Mouse (Mus musculus): ENCODE data around the gene Garnl3. TPM values are rescaled to one million over a fixed set of nuclear protein-coding genes. Genes with fewer than 3 reads are reported as not detected.

Garnl3 gene
- polyA plus RNA-seq, 1 experiment: 1.1 TPM

DNA sequence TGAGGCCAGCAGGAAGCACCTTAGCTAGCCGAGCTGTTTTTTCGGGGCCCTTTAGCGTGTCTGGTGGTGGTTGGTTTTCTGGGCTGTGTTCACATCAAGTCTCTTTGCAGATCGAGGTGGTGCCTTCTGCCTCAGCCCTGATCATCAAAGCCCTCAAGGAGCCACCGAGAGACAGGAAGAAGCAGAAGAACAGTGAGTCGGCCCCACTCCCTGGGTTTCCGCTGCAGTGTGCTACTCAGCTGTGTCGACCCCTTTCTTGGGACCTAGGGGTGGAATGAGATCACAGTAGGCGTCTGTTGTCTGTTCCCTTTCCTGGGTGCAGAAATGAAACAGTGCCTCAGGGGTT is 168.6 kb downstream of the Garnl3 start:
- Histone ChIP-seq H3K27me3 (replicated peaks; ENCODE audit: control insufficient read depth, insufficient read depth, low read length) (no peaks in the 10 kb centered on the region), H3K4me3 (ENCODE audit: insufficient read depth, low read depth, low read length) (peak overlapping the region; percentile 7; the same call in 1 of the 2 replicates), H3K36me3 (ENCODE audit: control insufficient read depth, insufficient read depth, low read length) (no peaks in the 10 kb centered on the region), H3K27ac (ENCODE audit: insufficient read depth, low read depth, low read length) (no peak overlapping the region), H3K4me1 (ENCODE audit: control insufficient read depth, insufficient read depth, low read length) (peaks cover 18% of the 10 kb centered on the region; the same call in 1 of the 2 replicates)
- 31% methylated on average over 9 of the region's 9 CpGs for WGBS
- DNase-seq: no peak
- TF ChIP-seq POLR2A (IDR thresholded peaks at IDR 0.05; ENCODE audit: low read depth, low read length) (no peak), CTCF (conservative IDR thresholded peaks at IDR 0.05; ENCODE audit: insufficient read depth, insufficient read length, low read depth, low read length) (no peak)

DNA sequence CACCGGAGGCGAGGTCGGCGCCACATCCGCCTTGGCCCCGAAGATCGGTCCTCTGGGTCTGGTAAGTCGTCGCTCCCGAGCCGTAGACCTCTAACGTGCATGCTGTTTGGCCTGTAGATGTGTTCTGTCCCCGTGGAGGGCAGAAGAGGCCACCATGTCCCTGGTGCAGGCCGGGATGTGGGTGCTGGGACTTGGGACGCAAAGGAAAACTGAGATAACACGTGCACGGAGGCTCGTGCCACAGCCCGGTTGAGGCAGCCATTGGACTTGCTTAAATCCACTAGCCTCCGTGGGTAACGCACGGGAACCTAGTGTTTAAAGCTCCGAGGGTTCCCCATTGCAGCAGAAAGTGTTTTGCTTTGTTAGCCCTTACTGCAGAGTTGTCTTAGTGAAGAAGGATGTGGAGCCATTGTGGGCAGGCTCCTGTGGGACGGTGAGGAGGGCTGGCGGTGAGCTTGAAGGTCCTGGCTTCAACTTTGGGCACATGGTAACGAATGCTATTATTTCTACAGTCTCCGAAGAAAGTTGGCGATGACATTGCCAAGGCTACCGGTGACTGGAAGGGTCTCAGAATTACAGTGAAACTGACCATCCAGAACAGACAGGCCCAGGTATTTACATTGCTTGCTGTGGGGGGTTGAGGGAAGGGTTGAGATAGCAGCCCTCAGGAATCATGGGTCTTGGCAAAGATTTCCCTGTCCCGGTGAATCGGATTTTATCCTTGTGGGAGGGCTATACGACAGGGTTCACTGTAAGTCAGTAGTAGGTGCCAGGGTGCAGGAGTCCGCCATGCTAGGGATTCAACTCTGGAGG is 169.2 kb downstream of the Garnl3 start:
- no peak for TF ChIP-seq POLR2A (IDR thresholded peaks at IDR 0.05; ENCODE audit: low read depth, low read length)
- no peak for TF ChIP-seq CTCF (conservative IDR thresholded peaks at IDR 0.05; ENCODE audit: insufficient read depth, insufficient read length, low read depth, low read length)
- Histone ChIP-seq H3K4me3 (ENCODE audit: insufficient read depth, low read depth, low read length) (peak overlapping the region; percentile 74), H3K36me3 (ENCODE audit: control insufficient read depth, insufficient read depth, low read length) (no peaks in the 10 kb centered on the region), H3K27ac (ENCODE audit: insufficient read depth, low read depth, low read length) (no peak overlapping the region), H3K4me1 (ENCODE audit: control insufficient read depth, insufficient read depth, low read length) (peaks cover 13% of the 10 kb centered on the region; the same call in 1 of the 2 replicates), H3K27me3 (replicated peaks; ENCODE audit: control insufficient read depth, insufficient read depth, low read length) (no peaks in the 10 kb centered on the region)
- 6% methylated on average over 33 of the region's 33 CpGs for WGBS
- no peak for DNase-seq

DNA sequence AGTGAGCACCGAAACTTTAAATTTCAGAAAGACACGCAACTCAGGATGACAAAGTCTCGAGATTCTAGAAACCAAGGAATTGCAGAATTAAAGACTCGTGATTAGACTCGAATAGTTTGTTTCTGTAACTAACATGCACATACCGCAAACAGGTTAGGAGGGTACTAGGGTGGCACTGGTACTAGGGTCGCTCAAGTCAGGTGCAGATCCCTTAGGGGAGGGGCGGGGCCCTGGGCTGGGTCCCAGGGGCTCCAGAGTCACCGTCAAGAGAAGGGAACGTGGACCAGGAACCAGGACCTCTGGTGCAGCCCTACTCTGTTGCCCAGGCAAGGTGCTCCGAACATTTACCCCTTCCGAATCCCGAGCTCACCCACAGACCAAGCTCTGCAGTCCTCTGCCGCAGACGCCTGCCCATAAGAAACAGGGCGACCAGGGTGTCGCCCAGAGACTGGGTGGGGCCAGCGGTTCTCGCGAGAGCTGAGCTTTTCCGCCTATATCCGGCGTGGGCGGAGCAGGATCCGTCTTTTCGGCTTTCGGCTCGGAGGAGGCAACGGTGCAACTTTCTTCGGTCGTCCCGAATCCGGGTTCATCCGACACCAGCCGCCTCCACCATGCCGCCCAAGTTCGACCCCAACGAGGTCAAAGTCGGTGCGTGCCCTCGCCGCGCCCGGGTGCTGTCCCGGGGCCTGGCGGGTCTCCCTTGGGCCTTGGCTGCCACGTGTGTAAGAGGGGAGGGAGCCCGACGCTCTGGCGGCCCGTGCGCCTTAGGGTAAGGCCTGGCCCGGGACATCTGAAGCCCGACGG is 170.1 kb downstream of the Garnl3 start, which contains the start of the genes Rpl12 and Lrsam1:
Rpl12 (plus strand) TSS at position 368 of the 804 bp plus-strand sequence.
Lrsam1 (minus strand) TSS at position 423 of the 804 bp plus-strand sequence.
- no peak for TF ChIP-seq CTCF (conservative IDR thresholded peaks at IDR 0.05; ENCODE audit: insufficient read depth, insufficient read length, low read depth, low read length)
- peak; percentile 74 for TF ChIP-seq POLR2A (IDR thresholded peaks at IDR 0.05; ENCODE audit: low read depth, low read length)
- Histone ChIP-seq H3K27ac (ENCODE audit: insufficient read depth, low read depth, low read length) (peak within 1 kb of the TSS; percentile 27; the same call in 1 of the 2 replicates), H3K27me3 (replicated peaks; ENCODE audit: control insufficient read depth, insufficient read depth, low read length) (no peaks in the 10 kb centered on the region), H3K4me1 (ENCODE audit: control insufficient read depth, insufficient read depth, low read length) (peaks cover 13% of the 10 kb centered on the region; the same call in 1 of the 2 replicates), H3K36me3 (ENCODE audit: control insufficient read depth, insufficient read depth, low read length) (no peaks in the 10 kb centered on the region), H3K4me3 (ENCODE audit: insufficient read depth, low read depth, low read length) (peak within 1 kb of the TSS; percentile 74)
- peak; percentile 96 for DNase-seq
- 2% methylated on average over 55 of the region's 55 CpGs for WGBS

DNA sequence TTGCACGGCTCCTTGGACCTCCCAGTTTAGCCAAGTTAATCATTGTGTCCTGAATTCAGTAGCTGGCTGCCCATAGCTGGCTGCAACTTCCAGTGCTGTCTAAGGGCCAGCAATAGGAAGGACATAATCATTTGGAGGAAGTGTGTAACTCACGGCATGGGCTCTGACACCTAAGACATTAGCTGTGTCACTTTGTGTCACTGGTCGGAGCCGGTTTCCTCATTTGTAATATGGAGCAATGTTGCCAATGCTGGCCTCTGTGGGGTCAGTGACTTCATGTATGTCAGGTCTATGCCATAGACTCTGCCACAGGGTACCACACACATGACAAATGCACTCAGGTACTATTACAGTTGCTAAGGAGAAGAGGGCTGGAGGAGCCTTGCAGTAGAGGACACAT is 171.2 kb downstream of the Garnl3 start:
- DNase-seq: peak; percentile 13
- TF ChIP-seq POLR2A (IDR thresholded peaks at IDR 0.05; ENCODE audit: low read depth, low read length) (no peak), CTCF (conservative IDR thresholded peaks at IDR 0.05; ENCODE audit: insufficient read depth, insufficient read length, low read depth, low read length) (no peak)
- Histone ChIP-seq H3K4me3 (ENCODE audit: insufficient read depth, low read depth, low read length) (no peak overlapping the region), H3K27ac (ENCODE audit: insufficient read depth, low read depth, low read length) (no peak overlapping the region), H3K27me3 (replicated peaks; ENCODE audit: control insufficient read depth, insufficient read depth, low read length) (no peaks in the 10 kb centered on the region), H3K36me3 (ENCODE audit: control insufficient read depth, insufficient read depth, low read length) (no peaks in the 10 kb centered on the region), H3K4me1 (ENCODE audit: control insufficient read depth, insufficient read depth, low read length) (peaks cover 13% of the 10 kb centered on the region; the same call in 1 of the 2 replicates)
- WGBS: 73% methylated on average over 4 of the region's 4 CpGs

DNA sequence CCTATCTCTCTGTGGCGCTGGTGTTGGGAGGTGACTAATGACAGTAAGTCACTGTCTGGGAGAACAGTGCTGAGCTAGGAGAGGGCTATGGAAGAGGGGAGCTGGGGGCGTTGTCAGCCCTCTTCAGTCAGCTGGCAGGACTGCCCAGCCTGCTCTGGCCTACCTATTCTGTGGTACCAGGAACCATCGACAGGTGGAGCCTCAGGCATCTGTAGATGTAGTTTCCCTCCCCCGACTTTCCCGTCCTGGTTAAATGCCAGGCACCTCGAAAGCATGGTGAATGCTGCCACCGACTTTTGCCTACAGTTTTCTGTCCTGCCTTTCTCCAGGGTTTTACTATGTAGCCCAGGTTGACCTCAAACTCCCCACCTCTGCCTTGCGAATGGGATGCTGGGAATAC is 174.1 kb downstream of the Garnl3 start:
- Histone ChIP-seq H3K36me3 (ENCODE audit: control insufficient read depth, insufficient read depth, low read length) (peaks cover 4% of the 10 kb centered on the region; the same call in 1 of the 2 replicates), H3K4me3 (ENCODE audit: insufficient read depth, low read depth, low read length) (no peak overlapping the region), H3K27me3 (replicated peaks; ENCODE audit: control insufficient read depth, insufficient read depth, low read length) (no peaks in the 10 kb centered on the region), H3K4me1 (ENCODE audit: control insufficient read depth, insufficient read depth, low read length) (peaks cover 9% of the 10 kb centered on the region; the same call in 1 of the 2 replicates), H3K27ac (ENCODE audit: insufficient read depth, low read depth, low read length) (no peak overlapping the region)
- peak; percentile 51 for DNase-seq
- WGBS: 44% methylated on average over 8 of the region's 8 CpGs
- TF ChIP-seq POLR2A (IDR thresholded peaks at IDR 0.05; ENCODE audit: low read depth, low read length) (no peak), CTCF (conservative IDR thresholded peaks at IDR 0.05; ENCODE audit: insufficient read depth, insufficient read length, low read depth, low read length) (peak; percentile 44; the same call in 1 of the 2 replicates)

DNA sequence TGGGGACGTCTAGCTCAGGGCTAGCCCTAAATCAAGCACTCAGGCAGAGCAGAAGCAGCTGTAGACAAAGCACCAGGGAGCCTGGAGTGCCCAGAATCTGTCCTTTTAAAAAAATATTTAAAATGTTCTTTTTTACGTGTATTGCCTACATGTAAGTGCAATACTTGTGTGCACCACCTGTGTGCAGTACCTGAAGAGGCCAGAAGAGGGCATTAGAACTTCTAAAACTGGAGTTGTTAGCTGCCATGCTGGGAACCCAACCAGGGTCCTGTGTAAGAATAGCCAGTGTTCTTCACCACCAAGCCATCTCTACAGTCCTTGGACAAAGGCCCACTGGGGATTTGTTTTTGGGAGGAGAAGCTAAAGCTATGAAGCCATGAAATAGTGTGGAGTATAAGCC is 176.9 kb downstream of the Garnl3 start:
- no peaks in the 10 kb centered on the region for H3K27me3 ChIP-seq (replicated peaks; ENCODE audit: control insufficient read depth, insufficient read depth, low read length)
- TF ChIP-seq POLR2A (IDR thresholded peaks at IDR 0.05; ENCODE audit: low read depth, low read length): no peak
- TF ChIP-seq CTCF (conservative IDR thresholded peaks at IDR 0.05; ENCODE audit: insufficient read depth, insufficient read length, low read depth, low read length): no peak
- H3K4me1 ChIP-seq (ENCODE audit: control insufficient read depth, insufficient read depth, low read length): no peaks in the 10 kb centered on the region
- peaks cover 4% of the 10 kb centered on the region; the same call in 1 of the 2 replicates for H3K36me3 ChIP-seq (ENCODE audit: control insufficient read depth, insufficient read depth, low read length)
- H3K27ac ChIP-seq (ENCODE audit: insufficient read depth, low read depth, low read length): no peak overlapping the region
- no peak for DNase-seq
- 88% methylated on average over 2 of the region's 2 CpGs for WGBS
- H3K4me3 ChIP-seq (ENCODE audit: insufficient read depth, low read depth, low read length): no peak overlapping the region
